Mouse (Mus musculus): Measurements from ENCODE around the gene Cacna2d1.

- TF ChIP-seq CTCF (IDR thresholded peaks at IDR 0.05; ENCODE audit: low read depth, low read length): no peak
- no peak for TF ChIP-seq POLR2A (IDR thresholded peaks at IDR 0.05; ENCODE audit: borderline replicate concordance, low read depth, low read length)
Observed at GRCm38 (mm10) chr5:15985901-15986300, 51.4 kb downstream of the Cacna2d1 start.
